ENCODE assay signal across 9 mouse cellular contexts in genomic region chr9:44483510-44484044, GRCm38 (mm10). TPM values are rescaled to one million over a fixed set of nuclear protein-coding genes. Genes with fewer than 3 reads are reported as not detected.
DNase-seq lines count a peak whose midpoint lies in the region; ATAC-seq and TF ChIP-seq lines count a peak whose summit lies in the region.
"Had no signal": no experiment of that assay in that cellular context is flagged by ENCODE, and none has a peak within 500 bp of the region (broad histone marks: within the 10 kb centered on the region; RNA-seq: fewer than 3 reads in every experiment).

No protein-coding gene starts in this region.

- peak overlapping the region; percentile 85 for H3K4me3 ChIP-seq in layer of hippocampus, adult 2 months
- H3K4me3 ChIP-seq in forebrain, embryonic 12.5 days (replicated peaks), result peak overlapping the region; percentile 96
- peak overlapping the region; percentile 97 for H3K4me3 ChIP-seq in hindbrain, embryonic 11.5 days (ENCODE audit: low read depth, low read length)
- peak overlapping the region; percentile 94 for H3K4me3 ChIP-seq in limb, embryonic 10.5 days
- peak overlapping the region; percentile 98 for H3K4me3 ChIP-seq in midbrain, embryonic 12.5 days

- peak; percentile 19; the same call in 1 of the 2 replicates for ATAC-seq in forebrain, embryonic 12.5 days (ENCODE audit: low FRiP score)
- ATAC-seq in hindbrain, embryonic 11.5 days (ENCODE audit: low FRiP score), result peak; percentile 47
- peak; percentile 25; the same call in 1 of the 2 replicates for ATAC-seq in midbrain, embryonic 12.5 days (ENCODE audit: low FRiP score, low read depth)

- peak overlapping the region; percentile 99 for H3K9ac ChIP-seq in forebrain, embryonic 12.5 days
- H3K9ac ChIP-seq in hindbrain, embryonic 11.5 days (ENCODE audit: low read depth, low read length), result peak overlapping the region; percentile 98
- peak overlapping the region; percentile 98 for H3K9ac ChIP-seq in midbrain, embryonic 12.5 days (replicated peaks)

- H3K4me1 ChIP-seq in forebrain, embryonic 12.5 days, result peaks cover 70% of the 10 kb centered on the region
- peaks cover 43% of the 10 kb centered on the region for H3K4me1 ChIP-seq in hindbrain, embryonic 11.5 days (replicated peaks; ENCODE audit: control insufficient read depth, insufficient read depth, low read length)
- peaks cover 86% of the 10 kb centered on the region for H3K4me1 ChIP-seq in limb, embryonic 10.5 days
- peaks cover 65% of the 10 kb centered on the region for H3K4me1 ChIP-seq in midbrain, embryonic 12.5 days

- no peaks in the 10 kb centered on the region for H3K9me3 ChIP-seq in forebrain, embryonic 12.5 days
- no peaks in the 10 kb centered on the region for H3K9me3 ChIP-seq in hindbrain, embryonic 11.5 days (ENCODE audit: control insufficient read depth, low read length)
- H3K9me3 ChIP-seq in limb, embryonic 10.5 days (replicated peaks), result no peaks in the 10 kb centered on the region
- no peaks in the 10 kb centered on the region for H3K9me3 ChIP-seq in midbrain, embryonic 12.5 days

- no peak for DNase-seq in layer of hippocampus, adult 2 months (ENCODE audit: low spot score in 2 of 2)
- DNase-seq in layer of hippocampus, postnatal 25 days (ENCODE audit: extremely low spot score in 1 of 2, low spot score in 1 of 2), result no peak
- DNase-seq in adrenal gland, postnatal 14 days, result peak; percentile 86
- peak; percentile 82 for DNase-seq in hindbrain, embryonic 11.5 days (ENCODE audit: low spot score)
- DNase-seq in limb, embryonic 10.5 days (ENCODE audit: low spot score), result peak; percentile 79
- DNase-seq in thymus, postnatal 0 days (ENCODE audit: low spot score), result peak; percentile 57

- peaks cover 4% of the 10 kb centered on the region; the same call in 1 of the 2 replicates for H3K27me3 ChIP-seq in forebrain, embryonic 12.5 days
- H3K27me3 ChIP-seq in hindbrain, embryonic 11.5 days (ENCODE audit: control insufficient read depth, insufficient read depth, low read length), result no peaks in the 10 kb centered on the region
- H3K27me3 ChIP-seq in limb, embryonic 10.5 days (ENCODE audit: low read depth, poor library complexity, severe bottlenecking), result no peaks in the 10 kb centered on the region
- H3K27me3 ChIP-seq in midbrain, embryonic 12.5 days, result peaks cover 7% of the 10 kb centered on the region

- H3K4me2 ChIP-seq in forebrain, embryonic 12.5 days, result peak overlapping the region; percentile 93
- H3K4me2 ChIP-seq in hindbrain, embryonic 11.5 days (replicated peaks; ENCODE audit: low read depth, low read length), result peak overlapping the region; percentile 71
- H3K4me2 ChIP-seq in midbrain, embryonic 12.5 days (replicated peaks), result peak overlapping the region; percentile 87

- H3K36me3 ChIP-seq in forebrain, embryonic 12.5 days (replicated peaks), result no peaks in the 10 kb centered on the region
- H3K36me3 ChIP-seq in hindbrain, embryonic 11.5 days (ENCODE audit: control insufficient read depth, insufficient read depth, low read length), result no peaks in the 10 kb centered on the region
- no peaks in the 10 kb centered on the region for H3K36me3 ChIP-seq in limb, embryonic 10.5 days
- no peaks in the 10 kb centered on the region for H3K36me3 ChIP-seq in midbrain, embryonic 12.5 days

- 1% methylated on average over 12 of the region's 12 CpGs for WGBS in forebrain, embryonic 12.5 days
- WGBS in hindbrain, embryonic 11.5 days, result under 1% methylated on average over 12 of the region's 12 CpGs
- under 1% methylated on average over 12 of the region's 12 CpGs for WGBS in limb, embryonic 10.5 days
- under 1% methylated on average over 12 of the region's 12 CpGs for WGBS in midbrain, embryonic 12.5 days

- no peak for TF ChIP-seq CTCF in layer of hippocampus, adult 2 months (conservative IDR thresholded peaks at IDR 0.05)

- H3K27ac ChIP-seq in layer of hippocampus, adult 2 months, result peak overlapping the region; percentile 98
- H3K27ac ChIP-seq in forebrain, embryonic 12.5 days, result peak overlapping the region; percentile 97
- H3K27ac ChIP-seq in hindbrain, embryonic 11.5 days (ENCODE audit: low read depth, low read length), result peak overlapping the region; percentile 96
- H3K27ac ChIP-seq in limb, embryonic 10.5 days, result peak overlapping the region; percentile 96
- H3K27ac ChIP-seq in midbrain, embryonic 12.5 days (replicated peaks), result peak overlapping the region; percentile 98

RNA-seq across cellular contexts. Expression of gene Bcl9l, which starts 1.0 kb away (rescaled TPM):
- 10 to 100 TPM; 68.4 to 76.9 TPM for total RNA-seq in layer of hippocampus, adult 2 months (2021)
- total RNA-seq in layer of hippocampus, postnatal 25 days (2021), result 10 to 100 TPM; 59.2 to 78.1 TPM
- total RNA-seq in adrenal gland, postnatal 14 days (2021), result 59.3 and 61.7 TPM in 2 replicates
- polyA plus RNA-seq in forebrain, embryonic 12.5 days (2016; fragmentation: Nextera tagmentation; extraction: Ambion mirVana), result 10.6 and 10.7 TPM in 2 replicates
- polyA plus RNA-seq in hindbrain, embryonic 11.5 days (2014; fragmentation: Nextera tagmentation; extraction: Ambion mirVana), result 8.6 and 10.1 TPM in 2 replicates
- 9.0 and 12.1 TPM in 2 replicates for polyA plus RNA-seq in limb, embryonic 10.5 days (2016; fragmentation: Nextera tagmentation; extraction: Ambion mirVana)
- 10.2 and 10.4 TPM in 2 replicates for polyA plus RNA-seq in midbrain, embryonic 12.5 days (2016; fragmentation: Nextera tagmentation; extraction: Ambion mirVana)
- polyA plus RNA-seq in thymus, postnatal 0 days (2015; fragmentation: Nextera tagmentation; extraction: Ambion mirVana), result 3.2 and 4.4 TPM in 2 replicates

RNA-seq across cellular contexts. Expression of gene Upk2, which starts 28.8 kb away (rescaled TPM):
- total RNA-seq in layer of hippocampus, adult 2 months (2021), result not detected
- not detected for total RNA-seq in layer of hippocampus, postnatal 25 days (2021)
- total RNA-seq in adrenal gland, postnatal 14 days (2021), result not detected in 2 replicates
- 0.29 TPM in 1 of 2 replicates, not detected in the other for polyA plus RNA-seq in forebrain, embryonic 12.5 days (2016; fragmentation: Nextera tagmentation; extraction: Ambion mirVana)
- 0.83 TPM in 1 of 2 replicates, not detected in the other for polyA plus RNA-seq in hindbrain, embryonic 11.5 days (2014; fragmentation: Nextera tagmentation; extraction: Ambion mirVana)
- 0.36 TPM in 1 of 2 replicates, not detected in the other for polyA plus RNA-seq in limb, embryonic 10.5 days (2016; fragmentation: Nextera tagmentation; extraction: Ambion mirVana)
- polyA plus RNA-seq in midbrain, embryonic 12.5 days (2016; fragmentation: Nextera tagmentation; extraction: Ambion mirVana), result not detected in 2 replicates
- 0.69 and 1.5 TPM in 2 replicates for polyA plus RNA-seq in thymus, postnatal 0 days (2015; fragmentation: Nextera tagmentation; extraction: Ambion mirVana)
- total RNA-seq: adrenal gland, adult 18-20 months had no signal

RNA-seq across cellular contexts. Expression of gene Foxr1, which starts 42.6 kb away (rescaled TPM):
- not detected for total RNA-seq in layer of hippocampus, adult 2 months (2021)
- not detected for total RNA-seq in layer of hippocampus, postnatal 25 days (2021)
- not detected in 2 replicates for total RNA-seq in adrenal gland, postnatal 14 days (2021)
- not detected in 2 replicates for polyA plus RNA-seq in forebrain, embryonic 12.5 days (2016; fragmentation: Nextera tagmentation; extraction: Ambion mirVana)
- not detected in 2 replicates for polyA plus RNA-seq in hindbrain, embryonic 11.5 days (2014; fragmentation: Nextera tagmentation; extraction: Ambion mirVana)
- polyA plus RNA-seq in limb, embryonic 10.5 days (2016; fragmentation: Nextera tagmentation; extraction: Ambion mirVana), result not detected in 2 replicates
- not detected in 2 replicates for polyA plus RNA-seq in midbrain, embryonic 12.5 days (2016; fragmentation: Nextera tagmentation; extraction: Ambion mirVana)
- not detected in 2 replicates for polyA plus RNA-seq in thymus, postnatal 0 days (2015; fragmentation: Nextera tagmentation; extraction: Ambion mirVana)
- total RNA-seq: adrenal gland, adult 18-20 months had no signal

Comparison
In these comparisons a context has a peak if more than half of its experiments do, and no peak if none do; other contexts are left out.
1. DNase-seq: peak in adrenal gland, postnatal 14 days (single experiment), hindbrain, embryonic 11.5 days (single experiment), limb, embryonic 10.5 days (single experiment) and thymus, postnatal 0 days (single experiment); none in layer of hippocampus, adult 2 months (0 of 2) and layer of hippocampus, postnatal 25 days (0 of 2).
2. Peak in every context shown above with its lines, with median percentiles within 50 percentile points of each other: H3K27ac ChIP-seq, H3K4me3 ChIP-seq, ATAC-seq, H3K4me2 ChIP-seq and H3K9ac ChIP-seq.